Mouse (Mus musculus): ENCODE results near the gene Msh5. TPM values are rescaled to one million over a fixed set of nuclear protein-coding genes. Genes with fewer than 3 reads are reported as not detected.

The Msh5 gene
- polyA plus RNA-seq, 1 experiment from 2014 or later = 3.9 TPM

- Histone ChIP-seq H3K4me3 (no peak overlapping the region), H3K27me3 (ENCODE audit: insufficient read depth, poor library complexity, severe bottlenecking) (peaks cover 11% of the 10 kb centered on the region), H3K36me3 (no peaks in the 10 kb centered on the region), H3K27ac (no peak overlapping the region), H3K4me1 (replicated peaks) (peaks cover 41% of the 10 kb centered on the region), H3K9me3 (no peaks in the 10 kb centered on the region)
- 71% methylated on average over 6 of the region's 6 CpGs for WGBS
- no peak for DNase-seq (ENCODE audit: low spot score)
Observed at GRCm38 (mm10) chr17:35080248-35080647, 33.7 kb upstream of the Msh5 start.

GRCm38 (mm10) chr17:35079778-35080177 is 33.2 kb upstream of the Msh5 start:
- H3K27me3 ChIP-seq (ENCODE audit: insufficient read depth, poor library complexity, severe bottlenecking) = peaks cover 11% of the 10 kb centered on the region
- DNase-seq (ENCODE audit: low spot score) = no peak
- peaks cover 41% of the 10 kb centered on the region for H3K4me1 ChIP-seq (replicated peaks)
- H3K36me3 ChIP-seq = no peaks in the 10 kb centered on the region
- H3K27ac ChIP-seq = no peak overlapping the region
- WGBS = 71% methylated on average over 9 of the region's 9 CpGs
- H3K4me3 ChIP-seq = no peak overlapping the region
- H3K9me3 ChIP-seq = no peaks in the 10 kb centered on the region

- H3K27me3 ChIP-seq (ENCODE audit: insufficient read depth, poor library complexity, severe bottlenecking) = peaks cover 15% of the 10 kb centered on the region
- peaks cover 41% of the 10 kb centered on the region for H3K4me1 ChIP-seq (replicated peaks)
- 9% methylated on average over 14 of the region's 14 CpGs for WGBS
- no peaks in the 10 kb centered on the region for H3K9me3 ChIP-seq
- H3K36me3 ChIP-seq = no peaks in the 10 kb centered on the region
- H3K4me3 ChIP-seq = peak within 1 kb of the TSS; percentile 45
- H3K27ac ChIP-seq = peak within 1 kb of the TSS; percentile 82
- peak; percentile 59 for DNase-seq (ENCODE audit: low spot score)
Observed at GRCm38 (mm10) chr17:35077786-35078233, 31.3 kb upstream of the Msh5 start, which contains the start of gene Ly6g6d. Ly6g6d (minus strand) TSS chr17:35078065.

GRCm38 (mm10) chr17:35077285-35077684 is 30.7 kb upstream of the Msh5 start:
- Histone ChIP-seq H3K36me3 (no peaks in the 10 kb centered on the region), H3K4me1 (replicated peaks) (peaks cover 41% of the 10 kb centered on the region), H3K4me3 (peak overlapping the region; percentile 45), H3K9me3 (no peaks in the 10 kb centered on the region), H3K27ac (peak overlapping the region; percentile 82), H3K27me3 (ENCODE audit: insufficient read depth, poor library complexity, severe bottlenecking) (peaks cover 15% of the 10 kb centered on the region)
- WGBS = 43% methylated on average over 2 of the region's 2 CpGs
- DNase-seq (ENCODE audit: low spot score) = no peak

GRCm38 (mm10) chr17:35076507-35077176 is 30.1 kb upstream of the Msh5 start, which contains the start of gene Ly6g6e:
Ly6g6e (plus strand) TSS chr17:35076902.
- Histone ChIP-seq H3K4me3 (peak within 1 kb of the TSS; percentile 45), H3K36me3 (no peaks in the 10 kb centered on the region), H3K27me3 (ENCODE audit: insufficient read depth, poor library complexity, severe bottlenecking) (peaks cover 15% of the 10 kb centered on the region), H3K27ac (peak within 1 kb of the TSS; percentile 82), H3K9me3 (no peaks in the 10 kb centered on the region), H3K4me1 (replicated peaks) (peaks cover 41% of the 10 kb centered on the region)
- DNase-seq (ENCODE audit: low spot score) = no peak
- whole genome bisulfite sequencing = 25% methylated on average over 10 of the region's 10 CpGs

- Histone ChIP-seq H3K27me3 (ENCODE audit: insufficient read depth, poor library complexity, severe bottlenecking) (peaks cover 8% of the 10 kb centered on the region; the same call in 1 of the 2 replicates), H3K4me1 (replicated peaks) (peaks cover 28% of the 10 kb centered on the region), H3K36me3 (no peaks in the 10 kb centered on the region), H3K27ac (peak overlapping the region; percentile 50), H3K9me3 (no peaks in the 10 kb centered on the region), H3K4me3 (no peak overlapping the region)
- WGBS = 56% methylated on average over 17 of the region's 17 CpGs
- no peak for DNase-seq (ENCODE audit: low spot score)
Observed at GRCm38 (mm10) chr17:35074097-35074496, 27.6 kb upstream of the Msh5 start.

DNA sequence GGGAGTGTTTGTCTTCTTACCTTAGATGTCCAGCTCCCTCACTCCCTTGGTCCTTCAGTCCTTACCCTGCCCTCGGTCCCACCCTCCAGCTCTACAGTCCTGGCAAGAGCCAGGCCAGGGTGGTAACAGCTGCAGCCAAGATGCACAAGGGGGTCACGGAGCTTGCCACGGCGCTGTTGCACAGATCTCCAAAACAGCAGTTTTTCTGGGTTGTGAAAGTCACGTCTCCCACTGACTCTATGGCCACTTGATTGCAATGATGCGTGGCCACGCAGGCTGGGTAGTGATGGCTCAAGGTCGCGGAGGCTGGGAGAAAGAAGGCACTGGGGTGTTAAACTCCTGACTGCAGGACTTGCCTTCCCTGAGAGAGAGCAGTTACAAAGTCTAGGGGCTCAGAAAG is 24.9 kb upstream of the Msh5 start:
- 82% methylated on average over 9 of the region's 9 CpGs for WGBS
- peaks cover 9% of the 10 kb centered on the region for H3K4me1 ChIP-seq (replicated peaks)
- peaks cover 28% of the 10 kb centered on the region for H3K27me3 ChIP-seq (ENCODE audit: insufficient read depth, poor library complexity, severe bottlenecking)
- no peak for DNase-seq (ENCODE audit: low spot score)
- H3K9me3 ChIP-seq = no peaks in the 10 kb centered on the region
- no peaks in the 10 kb centered on the region for H3K36me3 ChIP-seq
- H3K4me3 ChIP-seq = no peak overlapping the region
- H3K27ac ChIP-seq = no peak overlapping the region

GRCm38 (mm10) chr17:35070556-35071229 is 24.1 kb upstream of the Msh5 start:
- H3K4me3 ChIP-seq = no peak overlapping the region
- H3K9me3 ChIP-seq = no peaks in the 10 kb centered on the region
- no peak for DNase-seq (ENCODE audit: low spot score)
- H3K27ac ChIP-seq = no peak overlapping the region
- peaks cover 9% of the 10 kb centered on the region for H3K4me1 ChIP-seq (replicated peaks)
- WGBS = 61% methylated on average over 6 of the region's 6 CpGs
- peaks cover 36% of the 10 kb centered on the region for H3K27me3 ChIP-seq (ENCODE audit: insufficient read depth, poor library complexity, severe bottlenecking)
- no peaks in the 10 kb centered on the region for H3K36me3 ChIP-seq

DNA sequence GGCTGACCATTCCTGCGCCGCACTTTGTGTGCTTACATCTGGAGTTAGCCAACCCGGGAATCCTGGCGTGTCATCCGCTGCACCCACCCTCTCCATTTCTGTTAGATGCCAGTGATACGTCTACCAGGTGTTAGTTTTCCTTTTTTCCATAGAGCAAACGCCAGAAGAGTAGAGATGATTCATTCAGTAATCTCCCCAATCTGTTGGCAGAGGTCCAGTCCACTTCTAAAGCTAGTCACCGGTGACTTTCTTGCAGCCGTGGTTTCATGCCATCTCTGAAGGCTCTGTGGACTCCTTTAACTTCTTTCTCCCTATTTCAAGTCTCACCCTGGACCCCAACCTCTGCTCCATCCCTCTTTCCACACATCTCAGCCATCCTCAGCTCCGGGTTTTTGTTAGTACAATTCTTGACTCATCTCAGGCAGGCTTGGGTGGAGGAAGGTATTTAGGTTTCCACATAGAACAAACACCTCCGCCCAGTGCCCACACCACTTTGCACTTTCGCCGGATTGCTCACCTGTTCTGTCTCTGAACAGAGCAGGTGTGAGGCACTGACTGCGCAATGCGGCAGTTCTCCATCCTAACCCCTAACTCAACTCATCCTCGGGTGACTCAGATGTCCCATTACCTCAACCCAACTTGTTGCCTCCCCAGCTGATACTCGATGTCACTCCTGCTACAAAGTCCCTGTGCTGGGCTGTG is 21.8 kb upstream of the Msh5 start:
- Histone ChIP-seq H3K4me1 (replicated peaks) (peaks cover 29% of the 10 kb centered on the region), H3K4me3 (no peak overlapping the region), H3K27me3 (ENCODE audit: insufficient read depth, poor library complexity, severe bottlenecking) (peaks cover 55% of the 10 kb centered on the region), H3K36me3 (peaks cover 1% of the 10 kb centered on the region), H3K27ac (no peak overlapping the region), H3K9me3 (no peaks in the 10 kb centered on the region)
- DNase-seq (ENCODE audit: low spot score) = no peak
- 86% methylated on average over 17 of the region's 17 CpGs for whole genome bisulfite sequencing

- Histone ChIP-seq H3K36me3 (peaks cover 24% of the 10 kb centered on the region), H3K4me1 (replicated peaks) (peaks cover 38% of the 10 kb centered on the region), H3K9me3 (no peaks in the 10 kb centered on the region), H3K4me3 (peak within 1 kb of the TSS; percentile 54), H3K27ac (peak within 1 kb of the TSS; percentile 81), H3K27me3 (ENCODE audit: insufficient read depth, poor library complexity, severe bottlenecking) (peaks cover 68% of the 10 kb centered on the region)
- no peak for DNase-seq (ENCODE audit: low spot score)
- 42% methylated on average over 10 of the region's 10 CpGs for WGBS
Observed at GRCm38 (mm10) chr17:35066084-35066483, 19.5 kb upstream of the Msh5 start, which contains the start of gene Mpig6b. Mpig6b (minus strand) TSS chr17:35066184.

DNA sequence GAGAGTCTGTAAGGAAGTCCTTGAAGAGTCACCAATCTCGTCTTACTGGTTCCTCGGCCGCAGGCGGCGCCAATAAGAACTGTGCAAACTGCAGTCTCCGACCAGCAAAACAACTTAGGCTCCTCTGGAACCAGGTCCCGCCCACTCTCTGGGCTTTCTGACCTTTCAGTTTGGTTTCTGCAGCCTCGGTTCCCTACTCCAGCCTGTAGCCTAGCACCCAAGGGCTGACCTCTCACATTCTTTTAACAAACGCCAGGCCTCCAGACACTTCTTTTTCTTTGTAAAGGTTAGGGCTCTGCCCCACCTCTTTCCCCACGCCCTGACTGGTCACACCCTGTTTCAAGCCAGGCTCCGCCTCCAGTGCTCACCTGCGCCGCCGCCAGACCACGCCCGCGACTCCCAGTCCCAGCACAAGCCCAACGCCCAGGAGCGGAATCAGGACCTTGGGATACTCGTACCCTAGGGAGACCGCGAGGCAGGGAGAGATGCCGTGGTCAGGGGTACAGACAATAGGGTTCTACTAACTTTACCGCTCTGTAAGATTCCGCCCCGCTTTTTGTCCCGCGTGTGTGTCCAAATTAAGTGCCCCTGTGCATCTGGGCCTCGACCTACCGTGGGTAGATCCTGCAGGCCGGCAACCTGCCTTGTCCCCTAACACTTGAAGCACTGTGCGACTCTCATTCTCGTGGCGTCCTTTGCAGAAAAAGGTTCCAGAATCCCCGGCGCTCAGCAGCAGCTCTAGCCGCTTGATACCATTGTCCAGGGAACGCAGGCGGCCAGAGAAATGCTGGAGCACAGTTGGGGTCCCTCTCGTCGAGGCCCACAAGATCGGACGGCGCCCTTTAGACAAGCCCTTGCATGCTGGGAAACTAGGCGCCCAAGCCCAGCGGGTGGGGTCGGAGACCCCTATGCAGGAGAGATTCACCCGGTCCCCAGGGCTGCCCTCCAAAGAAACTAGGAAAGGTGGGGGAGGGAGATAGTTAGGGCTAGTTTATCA is 18.7 kb upstream of the Msh5 start, which contains the start of gene Ly6g6c:
TSS of gene Ly6g6c (plus strand) at position 438 of the 997 bp plus-strand sequence.
- peak; percentile 68 for DNase-seq (ENCODE audit: low spot score)
- H3K27me3 ChIP-seq (ENCODE audit: insufficient read depth, poor library complexity, severe bottlenecking) = peaks cover 68% of the 10 kb centered on the region
- peak within 1 kb of the TSS; percentile 54 for H3K4me3 ChIP-seq
- WGBS = under 1% methylated on average over 48 of the region's 48 CpGs
- H3K4me1 ChIP-seq (replicated peaks) = peaks cover 44% of the 10 kb centered on the region
- H3K9me3 ChIP-seq = no peaks in the 10 kb centered on the region
- H3K27ac ChIP-seq = peak within 1 kb of the TSS; percentile 81
- peaks cover 32% of the 10 kb centered on the region for H3K36me3 ChIP-seq
